Mouse (Mus musculus): ENCODE measurements around the gene Ikzf1.

DNA sequence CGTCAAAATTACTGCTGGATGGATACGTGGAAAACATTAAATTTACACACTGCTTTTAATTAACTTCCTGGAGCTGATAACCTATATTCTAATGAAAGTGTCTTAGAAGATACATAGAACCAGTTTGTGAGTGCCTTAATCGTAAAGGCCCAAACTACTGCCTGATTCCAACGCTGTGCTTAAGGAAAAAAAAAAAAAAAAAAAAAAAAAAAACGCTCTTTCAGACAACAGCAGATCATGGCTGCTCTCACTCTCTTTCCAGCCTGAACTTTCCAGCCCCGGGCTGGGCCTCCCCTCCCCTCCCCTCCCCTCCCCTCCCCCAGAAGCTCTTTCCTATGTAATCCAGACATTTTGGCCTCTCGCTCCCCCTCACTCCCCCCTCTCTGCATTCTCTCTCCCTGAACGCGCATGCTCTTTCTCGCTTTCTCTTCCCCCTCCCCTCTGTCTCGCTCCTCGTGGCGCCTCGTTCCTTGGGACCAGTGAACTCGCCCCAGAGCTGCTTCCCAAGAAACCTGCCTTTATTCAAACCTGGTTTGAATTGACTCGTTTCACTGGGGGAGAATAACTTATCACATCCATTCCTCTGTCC lies 136.7 kb downstream of the Ikzf1 start:
- TF ChIP-seq EP300 (IDR thresholded peaks at IDR 0.05; ENCODE audit: insufficient read depth, low read depth, low read length) (no peak), CTCF (IDR thresholded peaks at IDR 0.05) (no peak)
